Mouse (Mus musculus): ENCODE data around the gene Cc2d1a.

Cc2d1a gene

DNA sequence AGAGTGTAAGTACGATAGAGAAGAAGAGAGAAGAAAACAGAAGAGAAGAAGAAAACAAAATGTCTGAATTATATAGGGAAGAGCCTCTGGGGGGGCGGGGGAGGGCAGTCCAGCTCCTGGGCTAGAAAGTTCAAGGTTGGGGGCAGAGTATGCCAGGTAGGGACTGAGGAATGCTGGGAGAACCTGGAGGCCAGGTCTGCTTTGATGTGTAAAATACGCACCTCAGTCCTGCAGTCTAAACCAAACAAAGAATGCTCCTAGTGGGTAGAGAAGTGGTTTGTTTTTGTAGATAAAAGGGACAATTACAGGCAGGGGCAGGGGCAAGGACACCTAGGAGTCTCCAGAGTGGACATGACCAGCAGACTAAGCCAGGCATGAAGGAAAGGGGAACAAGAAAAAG is 29.7 kb upstream of the Cc2d1a start:
- DNase-seq (ENCODE audit: low spot score in 2 of 2) = no peak

DNA sequence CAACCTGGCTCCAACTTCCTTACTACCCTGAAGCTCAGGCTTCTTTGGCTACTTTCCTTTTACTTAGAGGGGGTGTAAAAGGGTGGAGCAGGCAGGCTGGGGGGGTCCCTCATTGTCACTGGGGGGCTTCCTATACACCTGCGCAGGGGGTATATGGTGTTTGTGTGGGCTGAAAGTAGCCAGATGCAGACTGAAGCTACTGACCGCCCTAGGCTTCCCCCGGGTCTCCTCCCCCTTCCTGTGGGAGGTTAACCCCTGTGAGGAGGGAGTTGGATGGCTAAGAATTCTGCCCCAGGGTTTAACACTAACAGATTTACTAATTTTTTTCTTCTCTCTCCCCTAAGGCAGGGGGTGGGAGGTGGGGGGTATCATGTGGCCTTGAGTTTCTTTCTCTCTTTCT is 28.8 kb upstream of the Cc2d1a start:
- no peak for DNase-seq (ENCODE audit: low spot score in 2 of 2)

DNA sequence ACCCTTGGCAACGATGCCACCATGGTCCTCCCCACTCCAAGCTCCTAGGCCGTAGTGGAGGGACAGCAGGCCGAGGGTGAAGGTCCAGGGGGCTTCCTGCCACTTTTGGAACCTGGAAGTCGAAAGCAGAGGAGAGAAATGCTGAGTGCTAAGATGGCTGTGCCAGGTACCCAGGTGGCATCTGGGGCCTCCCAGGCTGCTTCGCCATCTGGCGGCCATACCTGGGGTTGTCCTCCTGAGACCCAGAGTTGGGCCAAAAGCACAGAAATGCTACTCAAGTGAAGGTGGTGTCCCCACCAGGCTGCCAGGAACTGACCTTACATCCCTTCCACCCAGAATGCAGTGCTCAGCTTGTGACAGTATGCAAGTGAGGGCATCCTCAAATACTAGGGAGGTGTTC is 26.1 kb upstream of the Cc2d1a start:
- no peak for DNase-seq (ENCODE audit: low spot score in 2 of 2)

DNA sequence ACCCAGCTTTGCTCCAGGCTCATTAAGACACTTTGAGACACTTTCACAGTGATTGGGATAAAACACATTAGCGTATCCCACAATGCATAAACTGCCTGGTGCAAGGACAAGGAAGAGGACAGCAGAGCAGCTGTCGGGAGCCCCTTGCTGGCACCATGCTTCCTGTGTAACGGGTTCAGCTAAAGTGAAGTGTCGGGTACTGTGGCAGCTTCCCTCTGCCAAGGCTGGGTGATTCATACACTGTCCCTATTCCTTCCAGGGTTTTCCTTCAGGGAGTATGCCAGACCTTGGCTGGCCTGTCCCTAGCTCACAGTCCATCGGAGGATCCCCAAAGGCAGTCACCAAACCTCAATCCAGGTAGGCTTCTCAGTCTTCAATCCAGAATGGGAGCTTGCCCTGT is 22.4 kb upstream of the Cc2d1a start:
- no peak for DNase-seq (ENCODE audit: low spot score in 2 of 2)

DNA sequence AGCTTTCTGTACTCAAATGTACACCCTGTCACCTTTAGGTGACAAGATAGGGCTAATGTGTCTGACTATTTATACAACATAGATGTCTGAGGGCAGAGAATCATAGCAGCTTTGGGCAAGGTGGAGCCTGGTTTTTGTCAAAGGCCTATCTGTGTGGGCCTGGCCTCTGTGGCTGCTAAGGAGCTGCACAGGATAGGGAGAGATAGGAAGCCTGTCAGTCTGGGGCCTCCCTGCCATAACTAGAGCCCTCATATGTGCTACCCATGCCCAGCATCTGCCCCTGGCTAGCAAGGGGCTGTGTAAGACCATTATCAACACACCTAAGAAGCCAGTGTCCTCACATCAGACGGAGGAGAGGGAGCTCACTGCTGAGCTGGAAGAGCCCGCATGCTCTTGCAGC is 20.0 kb upstream of the Cc2d1a start:
- DNase-seq (ENCODE audit: low spot score in 2 of 2) = no peak

DNA sequence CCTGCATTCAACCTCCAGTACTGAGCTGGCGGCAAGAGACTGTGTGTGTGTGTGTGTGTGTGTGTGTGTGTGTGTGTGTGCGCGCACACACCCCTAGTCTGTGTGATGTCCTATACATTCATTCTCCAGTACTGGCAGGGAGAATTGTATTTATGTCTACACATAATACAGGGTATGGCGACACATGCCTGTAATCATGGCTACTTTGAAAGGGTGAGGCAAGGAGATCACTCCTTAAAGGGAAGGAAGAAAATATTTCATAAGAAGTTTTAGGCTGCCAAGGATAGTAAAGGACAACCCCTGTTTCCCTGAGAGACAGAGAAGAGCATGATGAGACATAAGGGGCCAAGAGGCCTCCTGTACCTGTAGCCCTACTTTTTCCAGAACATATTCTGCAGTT is 9.9 kb upstream of the Cc2d1a start:
- no peak for DNase-seq (ENCODE audit: low spot score in 2 of 2)

DNA sequence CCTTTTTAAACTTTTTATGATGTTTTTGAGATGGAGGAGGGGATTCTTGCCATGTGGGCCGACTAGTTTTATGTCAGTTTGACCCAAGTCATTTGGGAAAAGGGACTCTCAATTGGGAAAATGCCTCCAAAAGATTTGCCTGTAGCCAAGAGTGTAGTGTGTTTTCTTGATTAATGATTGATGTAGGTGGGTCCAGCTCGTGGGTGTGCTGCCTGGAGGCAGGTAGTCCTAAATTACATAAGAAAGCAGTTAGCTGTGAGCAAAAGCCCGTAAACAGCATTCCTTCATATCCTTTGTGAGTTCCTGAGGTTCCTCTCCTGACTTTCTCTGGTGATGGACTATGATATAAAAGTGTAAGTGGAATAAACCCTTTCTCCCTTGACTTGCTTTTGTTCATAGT is 1.4 kb upstream of the Cc2d1a start:
- DNase-seq (ENCODE audit: low spot score in 2 of 2) = no peak

DNA sequence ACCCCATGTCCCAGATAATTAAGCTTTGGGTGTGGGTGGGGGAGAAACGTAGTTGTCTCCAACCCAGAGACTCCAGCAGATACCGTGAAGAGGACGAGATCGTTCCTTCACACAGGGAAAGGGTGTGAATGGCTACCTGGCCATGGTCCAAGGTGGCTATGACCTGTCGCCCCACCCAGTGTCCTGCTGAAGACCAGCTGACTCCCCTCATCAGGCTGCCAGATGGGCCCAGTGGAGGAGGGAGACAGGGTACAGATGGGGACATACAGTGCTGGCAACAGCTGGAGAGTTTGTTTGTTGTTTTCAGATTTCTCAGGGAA is 755 bp upstream of the Cc2d1a start:
- DNase-seq (ENCODE audit: low spot score in 2 of 2) = no peak

DNA sequence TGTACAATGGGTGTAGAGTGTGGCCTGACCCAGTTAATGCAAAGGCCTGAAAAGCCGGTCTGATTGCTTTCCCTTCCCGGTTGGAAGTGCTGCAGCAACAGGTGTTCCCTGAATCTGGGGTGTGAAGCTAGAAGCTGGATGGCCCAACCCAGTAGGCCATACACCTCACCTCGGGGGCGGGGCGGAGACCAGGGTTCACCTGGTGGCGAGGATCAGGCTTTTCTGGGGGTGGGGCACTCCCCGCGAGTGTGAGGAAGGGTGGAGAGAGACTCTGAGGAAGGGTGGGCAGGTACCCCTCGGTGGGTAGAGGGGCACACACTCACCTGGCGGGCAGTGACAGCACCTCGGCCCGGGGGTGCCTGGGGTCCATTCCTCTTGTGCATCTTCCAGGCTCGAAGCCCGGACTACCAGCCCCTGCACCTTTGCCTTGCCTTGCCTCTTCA is 391 bp downstream of the Cc2d1a start:
- no peak for DNase-seq (ENCODE audit: low spot score in 2 of 2)

DNA sequence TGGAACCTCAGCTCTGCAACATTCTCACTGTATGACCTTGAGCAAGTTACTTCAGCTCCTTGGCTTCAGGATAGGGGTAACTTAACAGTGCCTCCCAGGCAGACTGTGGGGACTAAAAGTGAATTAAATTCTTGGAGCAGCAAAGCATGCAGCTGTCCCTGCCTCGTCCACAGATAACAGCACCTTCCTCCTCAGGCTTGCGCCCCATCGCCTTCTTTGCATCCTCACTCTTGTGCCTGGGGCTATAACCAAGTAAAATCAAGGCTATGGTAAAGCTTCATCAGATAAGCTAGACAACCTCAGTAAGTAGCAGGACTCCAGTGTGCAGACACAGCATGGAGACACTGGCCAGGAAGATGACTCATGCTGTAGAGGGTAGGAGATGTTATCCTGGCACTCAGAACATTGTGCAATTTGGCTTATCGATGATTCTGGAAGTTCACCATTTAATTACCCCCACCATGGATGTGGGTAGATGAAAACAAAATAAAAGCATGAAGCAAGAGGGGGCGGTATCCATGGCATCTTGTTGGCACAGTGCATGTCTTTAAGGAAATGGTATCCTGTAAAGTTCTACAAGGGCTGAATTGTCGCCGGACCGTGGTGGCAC is 3.0 kb downstream of the Cc2d1a start:
- DNase-seq (ENCODE audit: low spot score in 2 of 2) = no peak

DNA sequence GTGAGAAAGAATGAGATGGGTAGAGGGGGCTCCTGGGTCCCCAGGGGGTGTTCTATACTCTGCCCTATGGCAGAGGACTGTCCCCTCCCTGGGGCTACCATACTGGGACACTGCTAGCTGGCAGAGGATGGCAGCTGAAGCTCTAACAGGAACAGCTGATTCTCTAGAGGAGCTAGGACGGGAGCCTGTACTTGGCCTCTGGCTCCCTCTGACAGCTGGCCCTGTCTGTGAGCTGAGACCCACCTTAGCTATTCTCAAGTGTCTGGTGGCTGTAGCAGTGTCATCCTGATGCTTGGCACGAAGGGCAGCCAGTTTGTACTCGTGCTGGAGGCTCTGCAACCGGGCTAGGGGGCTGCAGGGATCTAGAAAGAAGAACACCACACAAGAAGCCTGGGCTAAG is 6.9 kb downstream of the Cc2d1a start:
- DNase-seq (ENCODE audit: low spot score in 2 of 2) = no peak

DNA sequence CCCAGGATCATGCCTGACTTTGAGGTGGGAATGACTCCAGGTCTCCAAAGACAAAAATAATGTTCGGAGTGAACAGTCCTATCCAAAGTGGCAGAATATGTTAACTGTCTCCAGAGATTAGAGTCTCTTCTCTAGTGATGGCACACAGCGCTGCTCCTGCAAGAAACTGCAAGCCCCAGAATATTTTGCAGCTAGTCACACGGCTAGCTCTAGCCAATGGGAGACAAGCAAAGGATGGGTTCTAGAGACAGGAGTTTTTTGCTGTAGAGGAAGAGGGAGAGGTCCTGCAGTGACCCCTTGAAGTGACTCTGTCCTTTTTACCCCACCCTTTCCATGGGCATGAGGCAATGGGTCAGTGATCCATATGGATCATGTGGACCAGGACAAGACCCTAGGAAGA is 9.9 kb downstream of the Cc2d1a start:
- DNase-seq (ENCODE audit: low spot score in 2 of 2) = no peak

DNA sequence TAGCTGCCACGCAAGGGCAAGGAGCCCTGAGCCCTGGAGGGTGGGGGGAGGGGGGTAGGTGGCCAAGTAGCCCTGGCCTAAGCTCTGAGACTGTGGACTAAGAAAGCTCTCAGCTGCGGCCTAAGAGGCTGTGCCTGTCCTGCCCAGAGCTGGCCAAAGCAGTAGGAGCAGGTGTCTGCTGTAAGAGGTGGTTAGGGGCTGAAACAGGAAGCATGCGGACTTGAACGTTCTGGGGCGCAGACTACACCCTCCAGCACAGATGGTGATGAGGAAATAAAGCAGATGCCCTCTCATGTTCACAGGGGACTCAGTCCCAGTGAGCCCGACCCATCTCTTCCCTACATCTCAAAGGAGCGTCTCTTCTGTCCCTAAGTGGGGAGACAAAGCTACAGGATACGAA is 15.5 kb downstream of the Cc2d1a start:
- DNase-seq (ENCODE audit: low spot score in 2 of 2) = no peak

DNA sequence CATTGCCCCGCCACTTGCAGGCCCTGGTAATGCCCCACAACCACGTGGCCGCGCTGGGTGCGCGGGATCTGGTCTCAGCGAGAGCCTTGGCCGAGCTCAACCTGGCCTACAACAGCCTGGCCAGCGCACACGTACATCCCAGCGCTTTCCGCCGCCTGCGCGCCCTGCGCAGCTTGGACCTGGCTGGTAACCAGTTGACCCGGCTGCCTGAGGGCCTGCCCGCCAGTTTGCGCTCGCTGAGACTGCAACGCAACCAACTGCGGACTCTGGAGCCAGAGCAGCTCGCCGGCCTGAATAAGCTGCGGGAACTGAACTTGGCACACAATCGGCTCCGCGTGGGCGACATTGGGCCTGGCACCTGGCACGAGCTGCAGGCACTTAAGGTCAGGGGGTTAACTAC is 16.9 kb downstream of the Cc2d1a start:
- DNase-seq (ENCODE audit: low spot score in 2 of 2) = no peak

DNA sequence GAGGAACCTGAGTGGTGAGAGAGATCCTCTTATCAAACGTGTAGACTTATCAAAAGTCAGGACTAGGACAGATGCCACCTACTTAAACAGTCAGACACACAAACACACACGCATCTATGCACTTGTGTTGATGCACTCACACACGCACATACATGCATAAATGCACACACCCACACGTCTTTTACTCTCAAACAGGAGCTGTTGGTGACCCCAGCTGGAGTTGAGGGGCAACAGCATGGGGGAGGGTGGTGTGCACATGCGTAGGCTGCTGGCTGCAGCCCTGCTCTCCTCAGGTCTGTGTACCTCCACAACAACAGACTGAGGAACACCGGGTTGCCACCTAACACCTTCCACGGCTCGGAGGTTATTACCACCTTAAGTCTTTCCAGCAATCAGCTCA is 19.5 kb downstream of the Cc2d1a start:
- DNase-seq (ENCODE audit: low spot score in 2 of 2) = no peak

DNA sequence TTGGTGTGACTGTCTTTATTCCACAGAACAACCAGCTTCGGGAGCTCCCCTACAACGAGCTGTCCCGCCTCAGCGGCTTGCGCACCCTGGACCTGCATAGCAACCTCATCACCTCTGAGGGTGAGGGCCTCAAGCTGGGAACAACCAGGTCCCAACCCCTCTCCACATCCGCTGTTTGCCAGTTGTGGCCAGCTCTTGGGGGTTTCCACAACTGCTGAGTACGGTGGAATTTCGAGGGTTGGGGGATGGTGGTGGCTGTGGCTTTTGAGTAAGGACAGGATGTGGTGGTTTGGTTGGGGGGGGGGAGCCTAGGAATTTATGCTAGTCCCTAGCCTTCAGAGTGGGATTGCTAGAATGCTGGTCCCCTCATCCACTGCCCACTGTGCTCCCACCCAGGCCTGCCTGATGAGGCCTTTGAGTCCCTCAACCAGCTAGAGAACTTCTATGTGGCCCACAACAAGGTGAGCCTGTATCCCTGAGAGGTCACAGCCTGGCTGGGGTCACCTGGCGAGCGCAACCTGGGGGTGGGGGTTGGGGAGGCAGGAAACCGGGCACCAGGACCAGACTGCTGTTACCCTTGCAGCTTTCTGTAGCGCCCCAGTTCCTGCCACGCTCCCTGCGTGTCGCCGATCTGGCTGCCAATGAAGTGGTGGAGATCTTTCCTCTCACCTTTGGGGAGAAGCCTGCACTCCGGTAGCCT is 20.4 kb downstream of the Cc2d1a start:
- DNase-seq (ENCODE audit: low spot score in 2 of 2) = no peak

DNA sequence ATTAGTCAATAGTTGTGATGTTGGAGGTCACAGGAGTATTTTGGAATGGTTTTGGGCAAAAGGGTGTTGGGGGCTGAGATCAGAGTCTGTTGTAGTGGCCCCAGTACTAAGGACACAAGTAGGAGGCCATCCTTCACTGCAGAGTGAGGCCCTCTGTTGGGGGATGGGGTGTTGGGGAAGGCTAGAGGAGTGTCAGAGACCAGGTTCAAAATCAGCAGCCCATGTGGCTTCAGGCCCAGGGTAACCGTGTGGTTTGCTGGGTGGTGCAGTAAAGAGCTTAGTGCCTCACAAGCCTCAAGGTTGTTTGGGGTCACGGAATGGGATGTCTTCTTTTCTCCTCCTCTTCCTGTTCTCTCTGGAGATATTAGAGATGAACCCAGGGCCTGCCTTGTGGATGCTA is 21.0 kb downstream of the Cc2d1a start:
- no peak for DNase-seq (ENCODE audit: low spot score in 2 of 2)

DNA sequence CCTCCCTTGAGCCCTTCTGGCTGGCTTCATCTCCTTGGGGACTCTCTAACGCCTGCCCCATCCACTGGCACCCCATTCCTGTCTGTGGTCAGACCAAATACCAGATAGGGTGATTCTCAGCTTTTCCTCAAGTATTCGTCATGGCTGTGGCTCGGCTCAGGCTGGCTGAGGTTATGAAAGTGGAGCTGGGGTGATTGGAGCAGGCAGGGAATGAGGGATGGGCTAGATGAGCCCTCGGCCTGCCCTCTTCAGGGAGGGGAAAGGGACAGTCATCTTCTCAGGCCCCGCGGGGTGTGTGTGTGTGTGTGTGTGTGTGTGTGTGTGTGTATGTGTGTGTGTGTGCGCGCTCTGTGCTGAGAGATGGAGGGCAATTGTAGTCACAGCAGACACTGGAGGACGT is 22.1 kb downstream of the Cc2d1a start, which contains the start of gene Podnl1:
Podnl1 (plus strand) TSS at position 334 of the 400 bp plus-strand sequence.
- DNase-seq (ENCODE audit: low spot score in 2 of 2) = no peak

DNA sequence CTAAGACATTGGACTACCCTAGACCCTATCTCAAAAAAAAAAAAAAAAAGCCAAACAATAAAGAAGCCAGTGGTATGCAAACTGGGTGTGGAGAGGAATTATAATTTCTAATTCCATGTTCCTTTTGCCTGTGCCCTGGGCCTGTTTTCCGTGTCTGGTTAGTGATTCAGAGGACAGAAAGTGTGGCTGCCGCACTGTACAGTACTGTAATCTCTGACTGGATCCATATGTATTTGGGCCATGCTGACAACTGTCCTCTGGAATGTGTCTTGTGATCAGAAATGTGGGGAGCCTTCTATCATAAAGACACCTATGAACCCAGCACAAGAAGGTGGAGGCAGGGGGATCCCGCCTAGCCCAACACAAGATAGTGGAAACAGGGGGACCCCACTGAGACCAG is 25.6 kb downstream of the Cc2d1a start:
- no peak for DNase-seq (ENCODE audit: low spot score in 2 of 2)

DNA sequence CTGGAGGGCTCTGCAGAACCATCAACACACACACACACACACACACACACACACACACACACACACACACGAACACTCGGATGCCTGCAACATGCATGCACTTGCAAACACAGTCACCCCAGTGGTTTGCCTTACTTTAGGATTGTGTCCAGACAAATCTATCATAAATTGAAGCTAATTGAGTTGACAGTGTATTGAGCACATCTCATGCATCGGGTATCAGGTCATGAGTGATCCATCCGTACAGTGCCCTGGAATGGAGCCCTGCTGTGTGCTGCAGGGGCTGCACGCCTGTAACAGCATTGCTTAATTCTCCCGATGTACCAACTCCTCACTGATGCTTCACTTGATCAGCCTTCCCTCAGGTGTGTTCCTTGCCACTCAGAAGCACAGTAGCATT is 32.1 kb downstream of the Cc2d1a start:
- DNase-seq (ENCODE audit: low spot score in 2 of 2) = no peak

DNA sequence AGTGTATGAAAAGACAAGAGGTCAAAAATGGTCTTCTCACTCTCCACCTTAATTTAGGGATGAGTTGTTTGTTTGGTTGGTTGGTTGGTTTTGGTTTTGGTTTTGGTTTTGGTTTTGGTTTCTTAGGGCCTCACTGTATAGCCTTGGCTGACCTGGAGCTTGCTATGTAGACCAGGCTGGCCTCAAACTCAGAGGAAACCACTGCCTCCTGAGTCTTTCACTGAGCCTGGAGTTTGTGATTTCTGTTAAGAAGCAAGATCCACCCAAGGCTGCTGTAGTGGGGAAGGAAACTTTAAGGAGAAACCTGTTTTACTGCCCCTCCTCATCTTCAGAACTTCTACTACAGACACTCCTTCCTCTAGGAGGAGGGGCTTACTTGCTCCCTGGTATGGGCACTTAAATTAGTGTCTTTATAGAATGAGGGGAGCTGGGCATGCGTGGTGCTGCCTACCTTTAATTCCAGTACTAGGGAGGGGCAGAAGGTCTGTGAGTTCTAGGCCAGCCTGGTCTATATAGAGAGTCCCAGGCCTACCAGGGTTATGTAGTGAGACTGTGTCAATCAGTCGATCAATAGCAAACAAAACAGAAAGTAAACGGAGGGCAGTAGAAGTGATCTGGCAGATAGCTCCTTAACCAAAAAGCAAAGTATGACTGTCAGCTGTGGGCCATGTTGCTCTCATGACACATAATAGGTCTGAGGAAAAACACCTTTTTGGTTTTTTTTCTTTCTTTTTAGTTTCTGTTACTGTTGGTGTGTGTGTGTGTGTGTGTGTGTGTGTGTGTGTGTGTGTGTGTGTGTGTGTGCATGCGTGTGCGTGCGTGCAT is 41.3 kb downstream of the Cc2d1a start:
- DNase-seq (ENCODE audit: low spot score in 2 of 2) = no peak

DNA sequence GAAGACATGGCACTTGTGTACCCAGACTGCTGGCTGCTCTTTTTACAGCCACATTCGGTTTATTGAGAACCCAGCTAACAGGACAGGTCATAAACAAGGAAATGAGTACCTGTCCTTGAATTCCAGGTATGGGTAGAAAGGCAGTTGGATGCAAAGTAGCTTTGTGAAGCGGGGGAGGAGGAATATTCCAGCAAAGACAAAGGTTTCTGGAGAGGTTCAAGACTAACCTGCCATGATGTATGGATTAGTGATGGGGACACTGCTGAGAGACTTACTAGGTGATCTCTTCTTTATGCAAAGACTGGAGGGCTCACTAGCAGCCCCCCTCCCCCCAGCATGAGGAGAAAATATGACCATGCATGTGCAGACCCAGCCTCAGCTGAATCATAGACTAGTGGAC is 42.1 kb downstream of the Cc2d1a start:
- no peak for DNase-seq (ENCODE audit: low spot score in 2 of 2)
